Mouse (Mus musculus): Measurements from ENCODE around the gene Cope. TPM values are rescaled to one million over a fixed set of nuclear protein-coding genes. Genes with fewer than 3 reads are reported as not detected.

Gene Cope
- polyA plus RNA-seq, 1 experiment from 2014 or later = 327 TPM

GRCm38 (mm10) chr8:70351035-70351999 is 49.0 kb downstream of the Cope start:
- no peak overlapping the region for H3K27ac ChIP-seq (ENCODE audit: low read depth, low read length)
- H3K4me3 ChIP-seq (ENCODE audit: low read depth, low read length) = peak overlapping the region; percentile 100
- no peaks in the 10 kb centered on the region; the same call in 1 of the 2 replicates for H3K27me3 ChIP-seq (ENCODE audit: control insufficient read depth, insufficient read depth, low read length)
- peaks cover 4% of the 10 kb centered on the region; the same call in 1 of the 2 replicates for H3K36me3 ChIP-seq (ENCODE audit: control insufficient read depth, insufficient read depth, low read length)
- H3K9ac ChIP-seq (replicated peaks; ENCODE audit: low read depth, low read length) = peak overlapping the region; percentile 92
- 60% methylated on average over 15 of the region's 15 CpGs for WGBS
- peak overlapping the region; percentile 99 for H3K4me2 ChIP-seq (ENCODE audit: low read depth, low read length)
- no peak for ATAC-seq (ENCODE audit: low read depth)
- H3K4me1 ChIP-seq (ENCODE audit: control insufficient read depth, insufficient read depth, low read length) = peaks cover 30% of the 10 kb centered on the region
- no peaks in the 10 kb centered on the region for H3K9me3 ChIP-seq (ENCODE audit: control insufficient read depth, low read length)

GRCm38 (mm10) chr8:70352000-70352384 is 49.7 kb downstream of the Cope start:
- Histone ChIP-seq H3K4me3 (ENCODE audit: low read depth, low read length) (peak overlapping the region; percentile 100), H3K9me3 (ENCODE audit: control insufficient read depth, low read length) (no peaks in the 10 kb centered on the region), H3K4me2 (ENCODE audit: low read depth, low read length) (peak overlapping the region; percentile 99), H3K27ac (ENCODE audit: low read depth, low read length) (no peak overlapping the region), H3K4me1 (ENCODE audit: control insufficient read depth, insufficient read depth, low read length) (peaks cover 30% of the 10 kb centered on the region), H3K27me3 (ENCODE audit: control insufficient read depth, insufficient read depth, low read length) (no peaks in the 10 kb centered on the region; the same call in 1 of the 2 replicates), H3K36me3 (ENCODE audit: control insufficient read depth, insufficient read depth, low read length) (peaks cover 4% of the 10 kb centered on the region; the same call in 1 of the 2 replicates), H3K9ac (replicated peaks; ENCODE audit: low read depth, low read length) (peak overlapping the region; percentile 92)
- no peak for ATAC-seq (ENCODE audit: low read depth)
- 32% methylated on average over 3 of the region's 3 CpGs for WGBS

DNA sequence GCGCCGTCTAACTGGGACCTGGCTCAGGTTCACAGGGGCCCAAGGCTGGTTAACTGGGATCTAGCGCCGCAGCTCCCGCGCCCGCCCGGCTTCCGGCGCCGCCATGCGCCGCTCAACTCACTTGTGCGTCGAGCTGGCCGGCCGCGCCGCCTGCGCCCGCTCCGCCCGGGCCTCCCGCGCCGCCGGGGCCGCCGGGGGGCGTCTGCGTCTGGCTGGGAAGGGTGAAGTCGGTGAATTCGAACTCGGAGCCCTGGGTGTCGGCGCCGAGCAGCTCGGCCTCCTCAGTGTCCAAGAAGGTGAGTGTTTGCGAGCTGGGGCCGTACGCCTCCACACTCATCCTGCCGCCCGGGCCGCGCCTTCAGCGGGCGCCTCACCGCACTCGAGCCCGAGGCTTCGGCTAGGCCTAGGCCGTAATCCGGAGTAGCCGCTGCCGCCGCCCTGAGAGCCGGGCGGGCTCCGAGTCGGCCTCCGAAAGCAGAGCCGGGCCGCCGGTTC is 50.4 kb downstream of the Cope start:
- peak overlapping the region; percentile 99 for H3K4me2 ChIP-seq (ENCODE audit: low read depth, low read length)
- peak overlapping the region; percentile 92 for H3K9ac ChIP-seq (replicated peaks; ENCODE audit: low read depth, low read length)
- no peaks in the 10 kb centered on the region; the same call in 1 of the 2 replicates for H3K27me3 ChIP-seq (ENCODE audit: control insufficient read depth, insufficient read depth, low read length)
- no peaks in the 10 kb centered on the region for H3K9me3 ChIP-seq (ENCODE audit: control insufficient read depth, low read length)
- peak overlapping the region; percentile 82 for H3K27ac ChIP-seq (ENCODE audit: low read depth, low read length)
- peak; percentile 53 for ATAC-seq (ENCODE audit: low read depth)
- H3K4me1 ChIP-seq (ENCODE audit: control insufficient read depth, insufficient read depth, low read length) = peaks cover 30% of the 10 kb centered on the region
- H3K4me3 ChIP-seq (ENCODE audit: low read depth, low read length) = peak overlapping the region; percentile 100
- H3K36me3 ChIP-seq (ENCODE audit: control insufficient read depth, insufficient read depth, low read length) = peaks cover 4% of the 10 kb centered on the region; the same call in 1 of the 2 replicates
- WGBS = under 1% methylated on average over 63 of the region's 64 CpGs

- peaks cover 30% of the 10 kb centered on the region for H3K4me1 ChIP-seq (ENCODE audit: control insufficient read depth, insufficient read depth, low read length)
- peak within 1 kb of the TSS; percentile 90 for H3K27ac ChIP-seq (ENCODE audit: low read depth, low read length)
- peak within 1 kb of the TSS; percentile 100 for H3K4me3 ChIP-seq (ENCODE audit: low read depth, low read length)
These were observed 51.0 kb downstream of the Cope start, which contains the start of gene Upf1 for GRCm38 (mm10) chr8:70353194-70353817. Gene Upf1, minus strand, starts transcription at chr8:70353278.

DNA sequence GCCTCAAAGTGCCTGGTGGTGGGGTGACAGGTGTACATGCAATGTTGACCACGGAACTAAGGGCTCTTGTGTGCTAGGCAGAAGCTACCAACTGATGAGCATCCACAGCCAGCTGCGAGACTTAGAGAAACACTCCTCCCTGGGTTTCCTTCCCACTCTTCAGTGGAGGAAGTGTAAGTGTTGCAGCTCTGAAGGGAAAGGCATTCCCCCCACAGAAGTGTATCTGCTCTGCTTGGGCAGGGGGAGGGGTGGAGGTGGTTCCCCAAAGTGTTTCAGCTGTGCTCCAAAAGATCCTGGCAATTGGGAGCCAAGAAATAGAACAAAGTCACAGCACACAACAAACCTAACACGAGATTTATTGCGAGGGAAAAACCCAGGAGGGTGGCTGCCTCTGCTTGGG is 51.7 kb downstream of the Cope start:
- Histone ChIP-seq H3K36me3 (ENCODE audit: control insufficient read depth, insufficient read depth, low read length) (peaks cover 4% of the 10 kb centered on the region; the same call in 1 of the 2 replicates), H3K4me3 (ENCODE audit: low read depth, low read length) (peak overlapping the region; percentile 100), H3K4me1 (ENCODE audit: control insufficient read depth, insufficient read depth, low read length) (peaks cover 30% of the 10 kb centered on the region), H3K9ac (replicated peaks; ENCODE audit: low read depth, low read length) (peak overlapping the region; percentile 44), H3K9me3 (ENCODE audit: control insufficient read depth, low read length) (no peaks in the 10 kb centered on the region), H3K4me2 (ENCODE audit: low read depth, low read length) (peak overlapping the region; percentile 87), H3K27ac (ENCODE audit: low read depth, low read length) (peak overlapping the region; percentile 90), H3K27me3 (ENCODE audit: control insufficient read depth, insufficient read depth, low read length) (no peaks in the 10 kb centered on the region; the same call in 1 of the 2 replicates)
- no peak; the same call in 1 of the 2 replicates for ATAC-seq (ENCODE audit: low read depth)
- WGBS = 65% methylated on average over 4 of the region's 4 CpGs

More at GRCm38 (mm10) chr8:70353194-70353817, 51.0 kb downstream of the Cope start, which contains the start of gene Upf1:
- Histone ChIP-seq H3K9me3 (ENCODE audit: control insufficient read depth, low read length) (no peaks in the 10 kb centered on the region), H3K4me2 (ENCODE audit: low read depth, low read length) (peak within 1 kb of the TSS; percentile 99), H3K9ac (replicated peaks; ENCODE audit: low read depth, low read length) (peak within 1 kb of the TSS; percentile 92), H3K27me3 (ENCODE audit: control insufficient read depth, insufficient read depth, low read length) (no peaks in the 10 kb centered on the region; the same call in 1 of the 2 replicates), H3K36me3 (ENCODE audit: control insufficient read depth, insufficient read depth, low read length) (peaks cover 4% of the 10 kb centered on the region; the same call in 1 of the 2 replicates)
- peak; percentile 88 for ATAC-seq (ENCODE audit: low read depth)
- under 1% methylated on average over 45 of the region's 69 CpGs for WGBS

- WGBS = 84% methylated on average over 1 of the region's 1 CpGs
These were observed 53.8 kb downstream of the Cope start for GRCm38 (mm10) chr8:70356111-70356510.

GRCm38 (mm10) chr8:70359411-70359810 is 57.1 kb downstream of the Cope start:
- Histone ChIP-seq H3K4me1 (ENCODE audit: control insufficient read depth, insufficient read depth, low read length) (no peaks in the 10 kb centered on the region), H3K27me3 (ENCODE audit: control insufficient read depth, insufficient read depth, low read length) (no peaks in the 10 kb centered on the region), H3K27ac (ENCODE audit: low read depth, low read length) (no peak overlapping the region), H3K4me2 (ENCODE audit: low read depth, low read length) (no peak overlapping the region), H3K36me3 (ENCODE audit: control insufficient read depth, insufficient read depth, low read length) (no peaks in the 10 kb centered on the region), H3K4me3 (ENCODE audit: low read depth, low read length) (no peak overlapping the region), H3K9me3 (ENCODE audit: control insufficient read depth, low read length) (no peaks in the 10 kb centered on the region), H3K9ac (replicated peaks; ENCODE audit: low read depth, low read length) (no peak overlapping the region)
- ATAC-seq (ENCODE audit: low read depth) = no peak
- 27% methylated on average over 3 of the region's 3 CpGs for WGBS

More at GRCm38 (mm10) chr8:70356111-70356510, 53.8 kb downstream of the Cope start:
- Histone ChIP-seq H3K36me3 (ENCODE audit: control insufficient read depth, insufficient read depth, low read length) (no peaks in the 10 kb centered on the region), H3K27ac (ENCODE audit: low read depth, low read length) (no peak overlapping the region), H3K4me2 (ENCODE audit: low read depth, low read length) (no peak overlapping the region), H3K4me1 (ENCODE audit: control insufficient read depth, insufficient read depth, low read length) (peaks cover 17% of the 10 kb centered on the region), H3K9ac (replicated peaks; ENCODE audit: low read depth, low read length) (no peak overlapping the region), H3K27me3 (ENCODE audit: control insufficient read depth, insufficient read depth, low read length) (no peaks in the 10 kb centered on the region; the same call in 1 of the 2 replicates), H3K4me3 (ENCODE audit: low read depth, low read length) (no peak overlapping the region), H3K9me3 (ENCODE audit: control insufficient read depth, low read length) (no peaks in the 10 kb centered on the region)
- ATAC-seq (ENCODE audit: low read depth) = no peak

DNA sequence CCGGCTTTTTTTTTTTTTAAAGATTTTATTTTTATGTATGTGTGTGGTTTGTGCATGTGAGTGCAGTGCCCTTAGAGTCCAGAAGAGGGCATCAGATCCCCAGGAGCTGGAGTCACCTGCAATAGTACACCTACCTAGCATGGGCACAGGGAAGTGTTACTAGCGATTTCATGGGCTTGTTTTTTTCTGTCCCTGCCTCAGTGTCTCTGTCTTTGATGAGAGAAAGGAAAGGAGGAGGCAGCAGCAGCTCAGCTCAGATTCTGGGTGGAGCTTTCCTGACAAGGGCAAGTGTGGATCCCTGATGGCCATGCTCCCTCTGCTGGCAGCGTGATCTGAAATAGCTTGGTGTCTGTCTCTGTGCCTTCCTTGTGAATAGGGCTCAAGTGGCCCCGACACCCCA is 58.5 kb downstream of the Cope start:
- Histone ChIP-seq H3K27ac (ENCODE audit: low read depth, low read length) (no peak overlapping the region), H3K4me3 (ENCODE audit: low read depth, low read length) (no peak overlapping the region), H3K36me3 (ENCODE audit: control insufficient read depth, insufficient read depth, low read length) (no peaks in the 10 kb centered on the region), H3K9ac (replicated peaks; ENCODE audit: low read depth, low read length) (no peak overlapping the region), H3K27me3 (ENCODE audit: control insufficient read depth, insufficient read depth, low read length) (no peaks in the 10 kb centered on the region), H3K9me3 (ENCODE audit: control insufficient read depth, low read length) (no peaks in the 10 kb centered on the region), H3K4me2 (ENCODE audit: low read depth, low read length) (no peak overlapping the region), H3K4me1 (ENCODE audit: control insufficient read depth, insufficient read depth, low read length) (no peaks in the 10 kb centered on the region)
- no peak for ATAC-seq (ENCODE audit: low read depth)
- 53% methylated on average over 4 of the region's 4 CpGs for WGBS

Measured in neural tube, embryonic 14.5 days (tissue).